Mouse (Mus musculus) liver, embryonic 14.5 days (tissue): ENCODE results near the gene Kera. TPM values are rescaled to one million over a fixed set of nuclear protein-coding genes. Genes with fewer than 3 reads are reported as not detected.

Source experiments
- ATAC-seq: fragments of 200-750 bp; cut with Nextera tagmentation; 2 replicates; pipeline ENCODE4 v1.8.0; 2017; ENCODE audit warnings: moderate number of reproducible peaks, mild to moderate bottlenecking, moderate library complexity; ENCODE audit not compliant: insufficient read depth
- DNase-seq, 3 experiments: peaks; one replicate each; pipeline ENCODE4 v3.0.0-alpha.2; 2012 to 2013; ENCODE audit warnings: low read depth in 3 of 3, low spot score in 3 of 3
- H3K27ac ChIP-seq: fragments of 300-500 bp; sonication (generic); 2 replicates; pipeline ENCODE4 v1.5.1; 2014; ENCODE audit warnings: moderate library complexity, mild to moderate bottlenecking, control low read depth, inconsistent platforms
- H3K27me3 ChIP-seq: fragments of 300-500 bp; sonication (generic); 2 replicates; pipeline ENCODE4 v1.6.1; 2014; ENCODE audit warnings: mild to moderate bottlenecking, low read length, moderate library complexity; ENCODE audit not compliant: control insufficient read depth, insufficient read depth
- H3K36me3 ChIP-seq: fragments of 300-500 bp; sonication (generic); replicated peaks from 2 replicates; pipeline ENCODE4 v1.6.1; 2014; ENCODE audit warnings: low read depth; ENCODE audit not compliant: control insufficient read depth, insufficient read depth
- H3K4me1 ChIP-seq, 2 experiments: fragments of 200-500 bp in 1 of 2; fragments of 300-500 bp in 1 of 2; sonication (generic) in 1 of 2; replicated peaks; 2 replicates each; pipeline ENCODE4 v1.6.1; 2012 to 2014; ENCODE audit warnings: antibody characterized with exemption in 1 of 2, inconsistent platforms in 1 of 2, low read length in 1 of 2; ENCODE audit not compliant: control insufficient read depth in 2 of 2, insufficient read depth in 2 of 2
- H3K4me2 ChIP-seq: fragments of 300-500 bp; sonication (generic); 2 replicates; pipeline ENCODE4 v1.6.1; 2014; ENCODE audit warnings: low read depth, mild to moderate bottlenecking, control low read depth, moderate library complexity
- H3K4me3 ChIP-seq, 2 experiments: fragments of 200-500 bp in 1 of 2; fragments of 300-500 bp in 1 of 2; sonication (generic) in 1 of 2; 2 replicates each; pipeline ENCODE4 v1.5.1; 2012 to 2014; ENCODE audit warnings: low read depth in 2 of 2, low read length in 2 of 2, mild to moderate bottlenecking in 2 of 2, control low read depth in 1 of 2, inconsistent platforms in 1 of 2, moderate library complexity in 1 of 2; ENCODE audit not compliant: insufficient read depth in 1 of 2
- H3K9ac ChIP-seq: fragments of 300-500 bp; sonication (generic); replicated peaks from 2 replicates; pipeline ENCODE4 v1.6.1; 2014; ENCODE audit warnings: mild to moderate bottlenecking, control low read depth, moderate library complexity
- H3K9me3 ChIP-seq: fragments of 300-500 bp; sonication (generic); 2 replicates; pipeline ENCODE4 v1.6.1; 2016; ENCODE audit warnings: low read length, mixed read lengths; ENCODE audit not compliant: control insufficient read depth
- CTCF ChIP-seq: IDR thresholded peaks from 2 replicates; pipeline ENCODE4 v1.5.1; 2016; ENCODE audit warnings: antibody characterized with exemption, low read depth, control low read depth
- EP300 ChIP-seq: IDR thresholded peaks from 2 replicates; pipeline ENCODE4 v1.6.1; 2016; ENCODE audit warnings: antibody characterized with exemption, low read depth
- WGBS: fragments of 180-500 bp; shearing (Covaris S2); extraction: QIAGEN DNeasy Blood & Tissue Kit; methylation state at CpG from one replicate; pipeline ENCODE4 v1.1.7; 2014; ENCODE audit not compliant: insufficient replicate concordance; 5-methylcytosine and 5-hydroxymethylcytosine counted together
- polyA plus RNA-seq, 2 experiments: library from polyadenylated mRNA; depleted of rRNA in 1 of 2; stranded (reverse) in 1 of 2; unstranded in 1 of 2; fragments of >200 nt; fragmentation: Nextera tagmentation in 1 of 2; extraction: Ambion mirVana in 1 of 2; gene quantifications; 2 replicates each; pipeline versions ENCODE4 v1.2.1 to v1.2.3; 2012 to 2014

Gene Kera
- polyA plus RNA-seq, 2 experiments = not detected

DNA sequence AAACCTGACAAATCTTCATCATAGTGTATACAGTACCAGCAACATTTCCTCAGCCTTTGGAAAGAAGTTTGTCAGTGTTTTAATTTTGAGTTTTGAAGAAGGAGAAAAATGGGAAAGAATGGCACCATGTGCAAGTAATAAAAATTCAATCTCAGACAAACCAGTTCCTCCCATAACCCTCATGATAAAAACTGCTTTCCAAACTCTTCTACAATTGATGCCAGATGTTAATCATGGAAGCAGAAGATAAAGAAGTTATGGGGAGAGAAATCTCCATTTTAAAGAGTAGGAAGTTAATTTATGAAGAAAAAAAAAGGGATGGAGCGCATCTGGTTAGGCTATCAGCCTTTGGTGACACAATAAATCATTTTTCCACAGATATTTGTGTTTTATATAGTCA, 19.9 kb downstream of the Kera start:
- H3K4me2 ChIP-seq = no peak overlapping the region
- no peak overlapping the region for H3K4me3 ChIP-seq
- DNase-seq = no peak
- ATAC-seq = no peak
- H3K27me3 ChIP-seq = no peaks in the 10 kb centered on the region
- H3K9ac ChIP-seq = no peak overlapping the region
- 60% methylated on average over 1 of the region's 1 CpGs for whole genome bisulfite sequencing
- H3K27ac ChIP-seq = no peak overlapping the region
- no peaks in the 10 kb centered on the region for H3K4me1 ChIP-seq
- TF ChIP-seq EP300 = no peak
- no peaks in the 10 kb centered on the region for H3K36me3 ChIP-seq
- H3K9me3 ChIP-seq = no peaks in the 10 kb centered on the region

DNA sequence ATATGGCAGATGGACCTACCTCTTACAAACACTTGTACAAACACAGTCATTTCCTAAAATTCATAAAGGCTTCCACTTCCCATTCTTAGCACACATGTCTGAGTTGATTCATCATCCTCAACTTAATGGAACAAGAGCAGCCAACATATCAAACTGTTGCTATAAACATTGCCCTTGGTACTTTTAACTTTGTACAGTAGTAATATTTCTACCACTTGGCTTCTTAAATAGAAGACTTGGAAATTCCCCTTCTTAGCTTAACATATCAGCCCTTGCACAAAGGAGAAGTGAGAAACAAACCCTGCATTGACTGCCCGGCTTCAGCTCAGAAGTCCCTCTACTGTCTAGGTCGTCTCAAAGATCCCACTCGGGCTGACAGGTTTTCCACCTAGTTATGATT, 24.4 kb downstream of the Kera start:
- TF ChIP-seq EP300 (no peak), CTCF (no peak)
- no peaks in the 10 kb centered on the region for H3K4me1 ChIP-seq
- H3K27me3 ChIP-seq = no peaks in the 10 kb centered on the region
- no peak overlapping the region for H3K27ac ChIP-seq
- no peak overlapping the region for H3K9ac ChIP-seq
- no peak overlapping the region for H3K4me2 ChIP-seq
- no peaks in the 10 kb centered on the region for H3K36me3 ChIP-seq
- DNase-seq (no peak), ATAC-seq (no peak)
- no peaks in the 10 kb centered on the region for H3K9me3 ChIP-seq
- 54% methylated on average over 3 of the region's 3 CpGs for WGBS
- H3K4me3 ChIP-seq = no peak overlapping the region

DNA sequence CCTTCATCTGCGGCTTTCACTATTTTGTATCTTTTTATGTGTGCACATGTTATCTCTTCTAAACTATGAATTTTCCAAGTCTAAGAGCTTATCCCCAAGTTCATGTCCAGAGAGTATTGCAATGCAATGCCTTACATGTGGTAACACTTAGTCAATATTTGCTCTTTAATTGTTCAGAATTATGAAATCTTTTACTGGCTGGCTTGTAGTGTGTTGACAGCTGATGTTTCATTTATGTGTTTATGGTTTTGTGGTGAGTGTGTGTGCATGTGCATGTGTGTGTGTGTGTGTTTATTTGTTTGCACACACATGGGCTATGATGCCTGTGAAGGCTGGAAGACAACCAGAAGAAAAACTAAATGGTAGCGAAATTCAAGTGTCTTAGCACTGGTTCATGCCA, 35.2 kb downstream of the Kera start:
- H3K9me3 ChIP-seq = no peaks in the 10 kb centered on the region
- DNase-seq = no peak
- no peaks in the 10 kb centered on the region for H3K36me3 ChIP-seq
- TF ChIP-seq CTCF (no peak), EP300 (no peak)
- H3K27ac ChIP-seq = no peak overlapping the region
- no peaks in the 10 kb centered on the region for H3K4me1 ChIP-seq
- 43% methylated on average over 2 of the region's 2 CpGs for WGBS
- no peak overlapping the region for H3K4me3 ChIP-seq
- H3K4me2 ChIP-seq = no peak overlapping the region
- H3K27me3 ChIP-seq = no peaks in the 10 kb centered on the region
- ATAC-seq = no peak
- no peak overlapping the region for H3K9ac ChIP-seq

DNA sequence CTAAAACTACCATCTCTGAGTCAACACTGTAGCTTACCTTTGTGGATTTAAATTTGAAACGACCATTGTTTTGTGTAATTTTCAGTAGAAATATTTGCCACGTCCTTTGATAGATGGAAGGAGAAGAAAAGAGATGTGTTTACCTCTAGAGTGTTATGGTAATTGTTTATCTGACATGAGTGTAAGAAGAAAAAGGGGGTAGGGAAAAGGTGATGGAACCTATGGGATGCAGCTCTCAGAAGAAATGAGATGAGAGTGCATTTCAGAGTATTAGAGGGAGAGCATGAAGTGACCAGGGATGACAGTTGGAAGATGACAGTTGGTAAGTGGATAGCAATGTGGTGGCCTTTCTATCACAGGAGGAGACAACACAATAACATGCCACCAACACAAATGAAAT, 37.1 kb downstream of the Kera start, which contains the start of gene Epyc:
Epyc (plus strand) TSS at position 301 of the 400 bp plus-strand sequence.
- ATAC-seq = no peak
- Histone ChIP-seq H3K27ac (no peak within 1 kb of the TSS), H3K9me3 (no peaks in the 10 kb centered on the region), H3K36me3 (no peaks in the 10 kb centered on the region), H3K4me1 (no peaks in the 10 kb centered on the region), H3K9ac (no peak within 1 kb of the TSS), H3K4me3 (no peak within 1 kb of the TSS), H3K27me3 (no peaks in the 10 kb centered on the region), H3K4me2 (no peak within 1 kb of the TSS)
- TF ChIP-seq EP300 = no peak
- no peak for TF ChIP-seq CTCF
- DNase-seq = no peak
- WGBS = 60% methylated on average over 2 of the region's 2 CpGs

DNA sequence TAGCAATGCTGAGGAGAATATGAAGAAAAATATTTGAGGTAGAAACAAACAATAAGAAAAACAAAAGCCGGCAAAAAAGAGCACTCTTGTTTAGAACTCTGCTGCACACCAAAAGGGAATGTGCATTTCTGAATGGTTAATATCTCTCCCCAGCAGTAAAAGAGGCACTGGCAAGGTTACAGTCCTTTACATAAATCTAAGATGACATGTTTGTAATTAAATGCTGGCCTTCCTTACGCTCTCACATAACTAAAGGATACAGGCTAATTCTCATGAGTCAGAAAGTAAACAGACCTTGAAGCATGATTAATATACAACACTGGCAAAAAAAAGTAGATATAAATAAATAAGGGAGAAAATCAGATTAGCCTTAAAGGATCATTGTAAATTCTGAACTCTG, 43.7 kb downstream of the Kera start:
- H3K9ac ChIP-seq = no peak overlapping the region
- WGBS = 64% methylated on average over 2 of the region's 2 CpGs
- H3K27ac ChIP-seq = no peak overlapping the region
- H3K4me3 ChIP-seq = no peak overlapping the region
- TF ChIP-seq CTCF (no peak), EP300 (no peak)
- ATAC-seq (no peak), DNase-seq (no peak)
- H3K27me3 ChIP-seq = no peaks in the 10 kb centered on the region
- H3K36me3 ChIP-seq = no peaks in the 10 kb centered on the region
- H3K4me2 ChIP-seq = no peak overlapping the region
- no peaks in the 10 kb centered on the region for H3K4me1 ChIP-seq
- no peaks in the 10 kb centered on the region for H3K9me3 ChIP-seq

DNA sequence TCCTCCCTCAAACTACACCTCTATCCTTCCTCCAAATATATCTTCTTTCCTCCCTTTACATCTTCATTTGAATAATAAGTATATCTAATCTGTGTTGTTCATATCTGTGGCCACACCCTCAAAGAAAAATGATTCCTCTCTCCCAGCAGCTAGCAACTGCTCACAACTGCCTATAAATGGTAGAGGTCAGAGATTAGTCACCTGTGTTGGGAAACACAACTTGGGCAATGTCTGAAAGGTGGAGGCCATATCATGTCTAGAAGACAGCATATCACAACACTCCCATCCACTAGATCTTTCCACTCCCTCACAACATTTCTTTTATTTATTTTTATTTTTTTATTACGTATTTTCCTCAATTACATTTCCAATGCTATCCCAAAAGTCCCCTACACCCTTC, 52.8 kb downstream of the Kera start:
- Histone ChIP-seq H3K9ac (no peak overlapping the region), H3K4me1 (no peaks in the 10 kb centered on the region), H3K4me2 (no peak overlapping the region), H3K9me3 (no peaks in the 10 kb centered on the region), H3K27me3 (no peaks in the 10 kb centered on the region), H3K27ac (no peak overlapping the region), H3K4me3 (no peak overlapping the region), H3K36me3 (no peaks in the 10 kb centered on the region)
- WGBS = 55% methylated on average over 1 of the region's 1 CpGs
- DNase-seq (no peak), ATAC-seq (no peak)
- TF ChIP-seq CTCF = no peak
- no peak for TF ChIP-seq EP300

Other genes starting within 250 kb of the Kera start
- 26.9 and 30.8 TPM in 2 replicates for gene Dcn, start 127.3 kb upstream of the Kera start, polyA plus RNA-seq (2012; rRNA removed)
- gene Dcn, start 127.3 kb upstream of the Kera start, polyA plus RNA-seq (2014; fragmentation: Nextera tagmentation; extraction: Ambion mirVana) = 44.4 and 44.8 TPM in 2 replicates
- gene Lum, start 41.8 kb upstream of the Kera start, polyA plus RNA-seq (2012; rRNA removed) = 11.3 and 18.2 TPM in 2 replicates
- gene Lum, start 41.8 kb upstream of the Kera start, polyA plus RNA-seq (2014; fragmentation: Nextera tagmentation; extraction: Ambion mirVana) = 28.5 and 31.7 TPM in 2 replicates
- not detected in 2 replicates for gene Epyc, start 37.2 kb downstream of the Kera start, polyA plus RNA-seq (2012; rRNA removed)
- not detected in 2 replicates for gene Epyc, start 37.2 kb downstream of the Kera start, polyA plus RNA-seq (2014; fragmentation: Nextera tagmentation; extraction: Ambion mirVana)
- not detected in 2 replicates for gene Ccer1, start 86.2 kb downstream of the Kera start, polyA plus RNA-seq (2012; rRNA removed)
- gene Ccer1, start 86.2 kb downstream of the Kera start, polyA plus RNA-seq (2014; fragmentation: Nextera tagmentation; extraction: Ambion mirVana) = not detected in 2 replicates
- gene C030005K15Rik, start 119.9 kb downstream of the Kera start, polyA plus RNA-seq (2012; rRNA removed) = not detected in 2 replicates
- not detected in 2 replicates for gene C030005K15Rik, start 119.9 kb downstream of the Kera start, polyA plus RNA-seq (2014; fragmentation: Nextera tagmentation; extraction: Ambion mirVana)